Comparison of ENCODE assay signal across 22 mouse cellular contexts in the genomic region with DNA sequence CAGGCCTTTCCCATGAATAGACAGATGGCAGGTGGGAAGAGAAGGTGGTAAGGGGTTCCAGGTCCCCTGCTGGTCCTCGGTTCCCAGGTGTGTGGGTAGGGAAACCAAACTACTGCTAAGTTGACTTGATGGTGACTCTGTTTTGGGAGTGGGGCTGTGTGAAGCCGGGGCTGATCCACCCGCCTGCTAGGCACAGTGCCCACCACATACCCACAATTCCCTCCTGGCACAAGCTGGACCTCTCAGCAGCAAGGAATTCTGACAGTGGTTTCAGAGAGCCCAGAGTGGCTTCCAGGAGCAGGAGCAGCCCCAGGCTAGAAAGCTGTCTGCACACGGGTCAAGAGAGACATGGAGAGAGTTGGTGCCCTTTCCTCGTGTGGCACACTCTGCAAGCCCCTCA. TPM values are rescaled to one million over a fixed set of nuclear protein-coding genes. Genes with fewer than 3 reads are reported as not detected.
DNase-seq lines count a peak whose midpoint lies in the region; ATAC-seq lines count a peak whose summit lies in the region.
"Had no signal": no experiment of that assay in that cellular context is flagged by ENCODE, and none has a peak within 500 bp of the region (broad histone marks: within the 10 kb centered on the region; RNA-seq: fewer than 3 reads in every experiment).

No protein-coding gene starts in this region.

- intact Hi-C loops in heart, postnatal 10 days (cut with DNase I), result no loop called here

- ATAC-seq in midbrain, embryonic 14.5 days (ENCODE audit: low FRiP score, low TSS enrichment), result no peak
- ATAC-seq in midbrain, embryonic 11.5 days (ENCODE audit: low FRiP score), result no peak
- ATAC-seq in forebrain, embryonic 12.5 days (ENCODE audit: low FRiP score), result no peak
- ATAC-seq: intestine, postnatal 0 days; Patski had no signal

- WGBS in midbrain, embryonic 14.5 days, result 56% methylated on average over 5 of the region's 5 CpGs
- WGBS in midbrain, embryonic 11.5 days, result 71% methylated on average over 5 of the region's 5 CpGs
- 66% methylated on average over 5 of the region's 5 CpGs for WGBS in forebrain, embryonic 12.5 days

- H3K4me3 ChIP-seq in midbrain, embryonic 14.5 days (replicated peaks; ENCODE audit: low read depth, low read length), result no peak overlapping the region
- H3K4me3 ChIP-seq in midbrain, embryonic 11.5 days (ENCODE audit: low read depth, low read length), result no peak overlapping the region
- H3K4me3 ChIP-seq in forebrain, embryonic 12.5 days (replicated peaks), result no peak overlapping the region
- H3K4me3 ChIP-seq: hindbrain, embryonic 12.5 days; kidney, embryonic 15.5 days had no signal

- peaks cover 4% of the 10 kb centered on the region; the same call in 1 of the 2 replicates for H3K27me3 ChIP-seq in midbrain, embryonic 14.5 days (ENCODE audit: control insufficient read depth, insufficient read depth, low read length)
- H3K27me3 ChIP-seq in midbrain, embryonic 11.5 days (ENCODE audit: control insufficient read depth, insufficient read depth, low read length), result peaks cover 8% of the 10 kb centered on the region; the same call in 1 of the 2 replicates
- peaks cover 22% of the 10 kb centered on the region; the same call in 1 of the 2 replicates for H3K27me3 ChIP-seq in forebrain, embryonic 12.5 days
- H3K27me3 ChIP-seq: Patski had no signal

- H3K36me3 ChIP-seq in midbrain, embryonic 14.5 days (ENCODE audit: control insufficient read depth, insufficient read depth, low read length), result no peaks in the 10 kb centered on the region
- H3K36me3 ChIP-seq in midbrain, embryonic 11.5 days (ENCODE audit: control insufficient read depth, insufficient read depth, low read length), result no peaks in the 10 kb centered on the region
- H3K36me3 ChIP-seq in forebrain, embryonic 12.5 days (replicated peaks), result no peaks in the 10 kb centered on the region
- H3K36me3 ChIP-seq: hindbrain, embryonic 12.5 days; kidney, embryonic 15.5 days had no signal

- peak overlapping the region; percentile 45; the same call in 1 of the 2 replicates for H3K27ac ChIP-seq in midbrain, embryonic 14.5 days (replicated peaks; ENCODE audit: low read depth, low read length)
- H3K27ac ChIP-seq in midbrain, embryonic 11.5 days (ENCODE audit: low read depth, low read length), result no peak overlapping the region
- H3K27ac ChIP-seq in forebrain, embryonic 12.5 days, result peak overlapping the region; percentile 42; the same call in 1 of the 2 replicates
- H3K27ac ChIP-seq: hindbrain, embryonic 12.5 days; kidney, embryonic 15.5 days; macrophage; stomach, postnatal 0 days had no signal

- no peak overlapping the region for H3K4me2 ChIP-seq in midbrain, embryonic 14.5 days (ENCODE audit: low read length)
- H3K4me2 ChIP-seq in midbrain, embryonic 11.5 days, result no peak overlapping the region
- H3K4me2 ChIP-seq in forebrain, embryonic 12.5 days, result no peak overlapping the region
- H3K4me2 ChIP-seq: hindbrain, embryonic 12.5 days; kidney, embryonic 15.5 days had no signal

- H3K9ac ChIP-seq in midbrain, embryonic 14.5 days (replicated peaks; ENCODE audit: low read length), result no peak overlapping the region
- H3K9ac ChIP-seq in midbrain, embryonic 11.5 days (ENCODE audit: low read length), result no peak overlapping the region
- no peak overlapping the region for H3K9ac ChIP-seq in forebrain, embryonic 12.5 days
- H3K9ac ChIP-seq: hindbrain, embryonic 12.5 days; kidney, embryonic 15.5 days had no signal

- no peaks in the 10 kb centered on the region for H3K9me3 ChIP-seq in midbrain, embryonic 14.5 days (ENCODE audit: control insufficient read depth, low read length)
- no peaks in the 10 kb centered on the region for H3K9me3 ChIP-seq in midbrain, embryonic 11.5 days (ENCODE audit: control insufficient read depth, low read length)
- no peaks in the 10 kb centered on the region for H3K9me3 ChIP-seq in forebrain, embryonic 12.5 days
- H3K9me3 ChIP-seq: hindbrain, embryonic 12.5 days; kidney, embryonic 15.5 days had no signal

- peaks cover 78% of the 10 kb centered on the region for H3K4me1 ChIP-seq in midbrain, embryonic 14.5 days (ENCODE audit: control insufficient read depth, insufficient read depth, low read length)
- peaks cover 45% of the 10 kb centered on the region for H3K4me1 ChIP-seq in midbrain, embryonic 11.5 days (ENCODE audit: control insufficient read depth, insufficient read depth, low read length)
- H3K4me1 ChIP-seq in forebrain, embryonic 12.5 days, result peaks cover 77% of the 10 kb centered on the region

- DNase-seq in heart, postnatal 10 days, result peak; percentile 66 to 71
- DNase-seq in heart, adult 8-10 months (ENCODE audit: low spot score), result no peak
- DNase-seq in midbrain, embryonic 14.5 days, result peak; percentile 25
- DNase-seq in midbrain, embryonic 11.5 days (ENCODE audit: low spot score, missing footprints), result no peak
- DNase-seq in c-Kit-positive CD71-positive TER-119-positive erythroid progenitor cells, embryonic 14.5 days (ENCODE audit: low spot score), result no peak
- no peak for DNase-seq in embryo, embryonic 11 days
- DNase-seq: adrenal gland, postnatal 36 days; cerebellum, adult 11-12 months; cerebellum, postnatal 25 days; kidney, postnatal 36 days; layer of hippocampus, adult 9-11 months; left cerebral cortex, postnatal 4 days; liver; thymus, adult 2 months had no signal

RNA-seq across cellular contexts. Expression of a gene that starts 16.5 kb away (rescaled TPM):
- 1 to 10 TPM; 1.2 to 1.3 TPM for total RNA-seq in heart, postnatal 10 days (2021)
- 1 to 10 TPM in 3 of 4 experiments, under 1 TPM in 1; 0.92 to 2.0 (median 1.4) TPM for total RNA-seq in heart, adult 8-10 months (2022)
- 7.0 and 10.2 TPM in 2 replicates for polyA plus RNA-seq in midbrain, embryonic 14.5 days (2014; fragmentation: Nextera tagmentation; extraction: Ambion mirVana)
- polyA plus RNA-seq in midbrain, embryonic 11.5 days (2014; fragmentation: Nextera tagmentation; extraction: Ambion mirVana), result 7.5 and 8.2 TPM in 2 replicates
- 7.3 and 8.0 TPM in 2 replicates for polyA plus RNA-seq in forebrain, embryonic 12.5 days (2016; fragmentation: Nextera tagmentation; extraction: Ambion mirVana)
- polyA plus RNA-seq: macrophage had no signal

RNA-seq across cellular contexts. Expression of a gene that starts 32.4 kb away (rescaled TPM):
- total RNA-seq in heart, postnatal 10 days (2021), result 100 to 1,000 TPM; 168 to 172 TPM
- total RNA-seq in heart, adult 8-10 months (2022), result 100 to 1,000 TPM; 318 to 340 (median 328) TPM
- polyA plus RNA-seq in midbrain, embryonic 14.5 days (2014; fragmentation: Nextera tagmentation; extraction: Ambion mirVana), result 3.4 and 3.9 TPM in 2 replicates
- polyA plus RNA-seq in midbrain, embryonic 11.5 days (2014; fragmentation: Nextera tagmentation; extraction: Ambion mirVana), result 2.2 and 3.0 TPM in 2 replicates
- polyA plus RNA-seq in forebrain, embryonic 12.5 days (2016; fragmentation: Nextera tagmentation; extraction: Ambion mirVana), result 4.4 and 5.3 TPM in 2 replicates
- total RNA-seq: monocyte, adult 5-6 weeks had no signal

RNA-seq across cellular contexts. Expression of a gene that starts 49.3 kb away (rescaled TPM):
- 100 to 1,000 TPM; 104 to 117 TPM for total RNA-seq in heart, postnatal 10 days (2021)
- 100 to 1,000 TPM in 3 of 4 experiments, 10 to 100 TPM in 1; 96.7 to 125 (median 109) TPM for total RNA-seq in heart, adult 8-10 months (2022)
- 180 and 217 TPM in 2 replicates for polyA plus RNA-seq in midbrain, embryonic 14.5 days (2014; fragmentation: Nextera tagmentation; extraction: Ambion mirVana)
- 410 and 416 TPM in 2 replicates for polyA plus RNA-seq in midbrain, embryonic 11.5 days (2014; fragmentation: Nextera tagmentation; extraction: Ambion mirVana)
- polyA plus RNA-seq in forebrain, embryonic 12.5 days (2016; fragmentation: Nextera tagmentation; extraction: Ambion mirVana), result 324 and 357 TPM in 2 replicates

Comparison
In these comparisons a context has a peak if more than half of its experiments do, and no peak if none do; other contexts are left out.
1. DNase-seq: peak in heart, postnatal 10 days (2 of 2) and midbrain, embryonic 14.5 days (single experiment); none in heart, adult 8-10 months (single experiment), midbrain, embryonic 11.5 days (single experiment), c-Kit-positive CD71-positive TER-119-positive erythroid progenitor cells, embryonic 14.5 days (single experiment) and embryo, embryonic 11 days (single experiment).